Mouse (Mus musculus) right cerebral cortex, adult 18-20 months (tissue): ENCODE data around the gene Rars.
"Not testable (repeated sequence)": the region's sequence is repeated elsewhere in the genome, so short reads cannot be mapped to it uniquely, and the experiment has no call there.

Source experiments
- DNase-seq: peaks from one replicate; pipeline ENCODE4 v3.0.0; 2022; ENCODE audit warnings: mixed read lengths

Rars gene

DNA sequence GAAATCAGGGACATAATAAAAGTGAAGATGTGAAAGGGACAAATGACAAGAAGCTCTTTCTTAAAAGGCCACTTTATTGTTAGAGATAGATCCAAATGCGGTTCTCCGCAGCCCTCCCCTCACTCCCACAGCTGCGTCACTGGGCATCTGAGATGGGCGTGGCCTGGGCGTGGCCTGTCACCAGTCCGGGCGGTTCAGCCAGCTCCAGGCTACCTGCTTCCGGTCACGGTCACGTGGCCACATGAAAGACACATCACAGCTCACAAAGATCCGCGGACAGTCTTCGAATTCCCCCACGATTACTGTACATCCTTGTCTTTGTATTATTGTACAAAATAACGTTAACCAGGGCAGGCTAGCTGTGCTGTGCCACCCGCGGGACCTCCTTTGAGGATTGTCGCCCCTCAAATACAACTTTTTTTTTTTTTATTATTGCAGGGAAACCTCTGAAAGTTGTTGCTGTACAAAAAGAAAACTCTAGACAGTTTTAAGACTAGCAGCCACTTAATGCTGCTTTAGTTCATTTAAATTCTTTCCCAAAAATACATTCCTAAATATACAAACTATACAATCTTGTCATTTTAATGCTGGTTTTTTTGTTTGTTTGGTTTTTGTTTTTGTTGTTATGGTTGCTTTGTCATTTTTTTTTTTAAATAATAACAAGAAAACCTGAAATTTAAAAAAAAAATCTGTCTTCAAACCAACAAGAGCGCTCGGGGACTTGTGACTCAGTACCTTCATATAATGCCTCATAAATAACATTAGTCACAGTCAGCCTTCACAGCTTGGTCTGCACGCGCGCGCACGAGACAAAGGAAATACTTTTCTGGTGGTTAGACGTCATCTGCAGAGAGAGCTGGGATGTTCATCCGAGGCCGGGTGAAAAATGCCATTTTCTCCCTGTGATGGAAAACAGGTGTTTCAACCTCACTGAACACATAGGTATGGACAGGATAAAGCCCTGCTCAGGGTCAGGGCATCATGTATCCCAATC is 4.3 kb upstream of the Rars start:
- DNase-seq, result peak; percentile 83

DNA sequence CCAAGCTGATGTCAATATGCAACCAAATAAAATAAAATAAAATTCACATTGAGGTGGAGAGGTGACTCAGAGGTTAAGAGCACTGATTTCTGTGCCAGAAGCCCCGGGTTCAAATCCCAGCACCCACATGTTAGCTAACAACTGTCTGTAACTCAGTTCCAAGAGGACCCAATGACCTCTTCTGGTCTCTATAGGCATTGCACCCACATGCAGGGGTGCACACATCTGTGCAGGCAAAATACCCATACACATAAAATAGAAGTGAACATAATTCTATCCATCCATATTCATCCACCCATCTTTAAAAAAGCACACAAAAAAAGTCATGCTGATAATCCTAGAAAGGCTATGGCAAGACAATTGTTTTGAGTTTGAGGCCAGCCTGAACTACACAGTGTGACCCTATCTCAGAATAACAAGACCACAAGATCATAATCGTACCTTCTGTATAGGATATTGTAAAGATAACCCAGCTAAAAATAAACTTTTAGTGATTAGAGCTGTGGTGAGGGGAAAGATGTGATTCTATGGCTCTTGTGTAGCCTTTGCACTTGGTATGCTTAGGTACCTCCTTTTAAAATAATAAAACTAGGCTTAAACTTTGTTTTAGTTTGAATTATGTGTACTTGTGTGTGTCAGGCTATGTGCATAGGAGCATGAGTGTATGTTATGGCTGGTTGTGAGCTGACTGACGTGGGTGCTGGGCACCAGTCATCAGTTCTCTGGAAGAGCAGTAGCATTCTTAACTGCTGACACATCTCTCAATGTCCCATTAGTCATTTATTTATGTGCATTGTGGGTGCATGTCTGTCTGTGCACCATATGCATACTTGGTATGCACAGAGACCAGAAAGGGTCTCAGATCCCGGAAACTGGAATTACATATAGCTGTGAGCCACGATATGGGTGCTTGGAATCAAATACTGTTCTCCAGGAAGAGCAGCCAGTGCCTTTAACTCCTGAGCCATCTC is 3.1 kb upstream of the Rars start:
- no peak for DNase-seq

DNA sequence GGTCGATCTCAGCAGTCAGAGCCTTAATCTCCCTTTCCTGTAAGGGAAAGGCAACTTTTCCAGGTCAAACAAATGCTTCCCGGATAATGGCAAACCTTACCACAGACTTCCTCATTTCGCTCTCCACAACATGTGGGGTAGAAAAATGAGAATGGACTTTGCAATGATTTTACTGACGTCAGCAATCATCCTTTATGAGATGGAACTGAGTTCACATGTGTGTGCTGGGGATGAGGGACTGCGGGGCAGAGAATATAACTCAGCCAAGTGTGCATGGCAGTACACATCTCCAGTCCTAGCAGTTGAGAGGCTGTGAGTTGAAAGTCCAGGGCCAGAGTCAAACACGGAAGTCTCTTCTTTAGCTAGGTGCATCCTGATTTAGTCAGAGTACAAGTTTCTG is 1.0 kb downstream of the Rars start:
- no peak for DNase-seq

DNA sequence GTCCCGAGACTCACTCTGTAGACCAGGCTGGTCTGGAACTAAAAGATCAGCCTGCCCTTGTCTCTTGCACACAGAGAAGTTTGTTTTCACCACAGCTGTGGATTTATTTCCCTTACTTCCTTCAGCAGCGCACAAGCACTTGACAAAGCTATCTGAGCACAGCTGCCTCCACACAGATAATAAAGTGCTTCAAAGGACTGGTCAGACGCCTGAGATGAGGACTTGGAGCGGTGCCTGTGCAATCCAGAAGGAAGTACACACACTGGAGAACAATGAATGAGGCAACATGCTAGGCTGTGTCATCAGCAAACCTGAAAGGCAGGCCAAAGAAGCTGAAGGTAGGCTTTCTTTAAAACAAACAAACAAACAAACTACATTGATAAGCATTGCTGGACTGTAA is 2.2 kb downstream of the Rars start:
- no peak for DNase-seq

DNA sequence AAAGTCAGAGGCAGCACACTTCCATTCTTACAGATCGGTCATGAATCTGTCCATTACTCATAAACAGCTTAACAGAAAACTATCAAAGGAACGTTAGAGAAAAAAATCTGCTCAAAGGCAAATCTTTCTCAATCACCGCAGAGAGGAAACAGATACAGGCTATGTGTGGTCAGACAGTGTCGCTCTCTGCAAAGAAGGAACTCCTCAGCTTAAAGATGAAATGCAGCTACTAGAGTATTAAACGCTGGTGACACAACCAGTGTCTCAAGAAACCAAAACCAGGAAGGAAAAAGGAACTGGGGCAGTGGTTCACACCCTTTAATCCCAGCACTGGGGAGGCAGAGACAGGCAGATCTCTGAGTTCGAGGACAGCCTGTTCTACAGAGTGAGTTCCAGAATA is 6.6 kb downstream of the Rars start:
- DNase-seq, result no peak

DNA sequence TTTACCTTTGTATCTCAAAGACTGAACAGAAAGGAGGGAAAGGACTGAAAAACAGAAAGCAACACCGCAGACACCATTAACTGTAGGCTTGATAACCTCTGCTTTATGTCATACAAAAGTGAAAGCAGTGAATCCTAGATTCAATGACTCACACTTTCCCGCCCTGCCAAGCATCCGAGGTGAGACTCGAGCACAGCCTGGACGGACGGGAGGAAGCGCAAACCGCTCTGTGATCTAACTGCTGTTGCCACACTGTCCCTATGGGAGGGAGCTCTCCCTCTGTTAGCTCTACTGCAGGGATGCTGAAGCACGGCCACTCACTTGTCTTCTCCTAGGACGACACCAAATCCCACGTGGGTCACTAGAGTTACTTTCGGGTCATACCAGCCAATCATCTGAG is 18.0 kb downstream of the Rars start:
- no peak for DNase-seq

DNA sequence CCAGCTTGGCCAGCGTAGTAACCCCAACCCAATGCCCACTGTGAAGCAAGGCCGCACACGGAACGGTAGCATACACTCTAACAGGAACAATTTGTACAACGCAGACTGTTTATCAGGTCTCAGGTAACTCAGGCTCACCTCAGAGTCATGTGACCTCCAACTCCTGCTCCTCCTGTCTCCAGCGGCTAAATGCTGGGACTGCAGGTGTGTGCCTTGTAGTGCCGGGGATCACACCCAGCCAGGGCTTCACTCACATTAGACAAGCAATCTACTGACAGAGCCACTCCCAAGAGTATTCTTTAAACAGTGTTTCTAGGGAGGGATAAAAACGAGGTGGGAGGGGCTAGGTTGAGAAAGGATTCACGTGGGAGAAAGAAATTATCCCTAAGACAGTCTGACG is 22.8 kb downstream of the Rars start:
- DNase-seq, result no peak

DNA sequence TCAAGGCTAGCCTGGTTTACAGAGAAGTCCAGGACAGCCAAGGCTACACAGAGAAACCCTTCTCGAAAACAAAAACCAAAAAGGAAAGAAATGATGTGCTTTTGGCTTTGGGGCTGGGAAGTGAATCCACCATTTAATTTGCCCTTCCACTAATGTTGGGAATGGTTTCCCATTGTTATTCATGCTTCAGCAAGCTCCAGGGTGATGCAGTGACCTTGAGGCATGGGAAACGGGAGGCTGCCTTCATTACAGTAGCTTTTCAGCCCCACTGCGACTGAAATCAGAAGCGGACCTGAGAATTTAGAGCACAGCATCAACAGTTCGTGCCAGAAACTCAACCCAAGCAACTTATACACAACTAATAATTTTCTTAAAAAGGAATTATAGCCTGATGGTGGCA is 33.0 kb downstream of the Rars start:
- DNase-seq, result no peak

DNA sequence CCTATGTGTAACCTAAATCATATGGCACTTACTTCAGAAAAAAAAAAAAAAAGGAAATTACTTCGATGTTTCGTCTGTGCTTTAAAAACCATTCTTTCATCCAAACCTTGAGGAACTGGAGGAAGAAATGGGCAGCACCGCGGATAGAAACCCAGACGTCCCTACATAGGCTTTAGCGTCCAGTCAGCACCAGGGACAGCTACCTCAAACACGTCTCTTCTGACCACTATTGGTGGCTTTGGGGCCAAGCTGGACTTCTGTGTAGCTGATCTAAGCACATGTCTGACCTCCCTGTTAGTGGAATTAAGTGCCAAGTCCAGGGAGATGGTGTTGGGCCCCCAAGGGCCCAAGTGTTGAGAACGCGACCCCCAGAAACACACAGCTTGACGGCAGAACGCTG is 35.4 kb downstream of the Rars start, which contains the start of gene Fbll1:
Gene Fbll1, minus strand, starts transcription at position 11 of the 400 bp plus-strand sequence.
- no peak for DNase-seq

DNA sequence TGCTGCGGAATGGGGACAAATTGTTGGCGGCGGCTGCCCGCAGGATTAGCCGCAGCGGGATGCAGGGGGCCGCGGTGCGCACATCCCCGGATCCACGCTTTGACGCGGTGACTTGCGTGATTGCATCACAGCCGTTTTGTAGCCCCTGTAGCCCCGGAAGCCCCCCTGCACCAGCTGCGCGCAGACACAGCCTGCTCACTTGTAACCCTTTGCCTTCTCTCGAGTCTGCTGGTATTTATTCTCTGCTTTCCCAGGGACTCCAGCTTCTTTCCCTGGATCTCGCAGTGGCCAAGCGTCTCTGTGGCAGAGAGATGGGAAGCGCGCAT is 35.8 kb downstream of the Rars start:
- DNase-seq, result peak; percentile 85

DNA sequence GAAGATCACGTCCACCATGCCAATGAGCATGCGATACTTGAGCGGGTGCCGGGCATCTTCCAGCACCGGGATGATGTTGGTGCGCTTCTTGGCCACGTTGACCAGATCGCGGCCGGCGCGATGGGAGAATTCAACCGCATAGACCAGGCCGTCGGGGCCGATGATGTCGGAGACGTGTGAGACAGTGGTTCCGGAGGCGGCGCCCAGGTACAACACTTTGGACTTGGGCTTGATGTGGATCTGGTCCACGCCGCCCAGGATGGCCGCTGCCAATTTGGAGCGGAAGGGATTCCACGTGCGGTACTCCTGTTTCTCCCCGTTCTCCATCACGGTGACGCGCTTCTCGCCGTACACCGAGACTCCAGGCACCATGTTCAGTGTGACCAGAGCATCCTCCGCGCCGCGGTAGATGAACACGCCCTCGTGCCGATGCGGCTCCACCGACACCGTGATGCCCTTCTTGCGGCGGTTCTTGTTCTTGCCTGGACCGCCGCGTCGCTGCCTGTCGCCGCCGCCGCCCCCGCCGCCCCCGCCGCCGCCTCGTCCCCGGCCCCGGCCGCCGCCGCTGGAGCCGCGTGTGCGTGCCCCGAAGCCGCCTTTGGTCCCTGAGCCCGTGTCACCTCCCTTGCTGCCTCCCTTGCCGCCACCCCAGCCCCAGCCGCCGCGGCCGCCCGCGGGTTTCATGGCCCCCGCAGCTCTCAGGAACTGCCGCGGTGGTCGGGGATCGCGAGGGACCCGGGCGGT is 36.4 kb downstream of the Rars start:
- DNase-seq, result peak; percentile 52

DNA sequence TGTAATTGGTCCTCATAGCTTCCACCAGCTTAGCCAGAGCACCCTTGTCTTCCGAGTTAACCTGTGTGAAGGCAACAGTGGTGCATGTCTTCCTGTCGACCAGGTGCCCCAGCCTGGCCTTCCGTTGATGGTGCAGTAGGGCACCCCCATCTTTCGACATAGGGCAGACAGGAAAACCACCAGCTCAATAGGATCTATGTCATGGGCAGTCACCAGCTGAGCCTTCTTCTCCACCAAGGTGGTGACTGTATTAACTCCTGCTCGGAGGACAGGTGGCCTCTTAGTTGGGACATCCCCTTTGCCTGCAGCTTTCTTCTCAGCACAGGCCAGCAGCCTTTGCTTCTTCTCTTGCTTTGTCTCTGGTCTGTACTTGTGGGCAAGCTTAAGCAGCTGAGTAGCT is 41.5 kb downstream of the Rars start:
- not testable (repeated sequence) for DNase-seq

DNA sequence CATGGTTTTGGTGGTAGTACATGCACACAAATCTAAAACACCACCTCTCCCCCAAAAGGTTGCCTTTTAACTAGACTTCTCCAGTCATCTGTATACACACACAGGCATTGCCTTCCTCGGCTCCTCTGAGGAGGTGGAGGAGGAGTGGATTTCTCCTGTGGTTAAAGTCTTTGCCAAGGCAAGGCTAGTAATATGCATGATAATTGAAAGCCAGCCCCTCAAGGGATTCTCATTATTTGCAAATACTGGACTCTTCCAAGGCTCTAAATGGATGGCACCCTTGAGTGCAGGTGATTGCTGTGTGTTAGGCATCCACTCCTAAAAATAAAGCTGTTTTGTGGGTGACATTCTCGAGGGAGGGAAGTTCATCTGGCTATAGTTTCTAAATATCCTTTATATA is 45.9 kb downstream of the Rars start:
- no peak for DNase-seq

DNA sequence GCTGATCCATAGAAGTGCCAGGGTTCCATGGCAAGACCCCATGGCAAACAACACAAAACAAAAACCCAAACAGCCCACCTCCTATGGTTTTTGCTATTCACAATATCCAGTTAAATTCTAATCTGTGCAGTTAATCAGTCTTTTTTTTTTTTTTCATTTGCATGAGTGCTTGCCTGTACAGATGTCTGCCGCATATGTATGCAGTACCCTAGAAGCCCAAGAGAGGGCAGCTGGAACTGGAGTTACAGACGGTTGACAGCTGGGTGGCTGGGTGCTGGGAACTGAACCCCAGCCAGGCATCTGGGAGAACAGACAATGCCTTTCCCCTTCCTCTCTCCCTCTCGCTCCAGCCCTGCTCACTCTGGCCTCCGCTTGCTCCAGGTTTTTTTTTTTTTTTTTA is 49.8 kb downstream of the Rars start:
- no peak for DNase-seq

DNA sequence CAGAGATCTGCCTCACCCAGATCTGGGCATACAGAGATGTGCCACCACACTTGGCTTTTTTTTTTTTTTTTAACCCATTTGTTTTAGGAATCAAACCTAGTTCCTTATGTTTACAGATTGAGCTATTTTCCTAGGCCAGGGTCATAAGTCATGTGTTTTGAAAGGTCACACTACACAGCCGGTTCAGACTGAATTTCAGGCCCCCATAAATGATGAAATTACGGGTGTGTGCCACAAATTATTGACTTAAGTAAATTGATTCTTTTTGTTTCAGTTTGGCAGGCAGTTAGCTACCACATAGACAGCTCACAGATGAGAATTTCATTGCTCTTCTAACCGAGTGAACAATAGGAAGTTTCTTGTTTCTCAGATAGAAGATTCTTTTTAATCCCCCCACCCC is 50.3 kb downstream of the Rars start:
- DNase-seq, result no peak

DNA sequence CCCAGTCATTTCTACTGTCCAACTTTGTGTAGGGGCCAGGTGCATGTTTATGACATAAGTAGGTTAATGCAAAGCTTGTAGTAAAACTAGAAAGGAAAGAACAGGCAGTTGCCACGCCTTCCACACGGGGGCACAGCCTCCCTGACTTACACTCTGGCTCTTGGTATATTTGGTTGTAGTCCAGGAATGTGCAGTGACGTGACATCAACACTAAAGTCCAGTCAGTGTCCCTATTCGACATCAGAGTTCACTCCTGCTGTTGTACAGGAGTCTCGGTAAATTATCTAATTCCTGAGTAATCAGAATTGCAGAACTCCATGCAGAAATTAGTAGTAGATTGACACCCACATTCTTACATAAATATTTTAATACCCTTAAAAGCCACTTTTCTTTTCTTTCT is 51.3 kb downstream of the Rars start:
- no peak for DNase-seq

DNA sequence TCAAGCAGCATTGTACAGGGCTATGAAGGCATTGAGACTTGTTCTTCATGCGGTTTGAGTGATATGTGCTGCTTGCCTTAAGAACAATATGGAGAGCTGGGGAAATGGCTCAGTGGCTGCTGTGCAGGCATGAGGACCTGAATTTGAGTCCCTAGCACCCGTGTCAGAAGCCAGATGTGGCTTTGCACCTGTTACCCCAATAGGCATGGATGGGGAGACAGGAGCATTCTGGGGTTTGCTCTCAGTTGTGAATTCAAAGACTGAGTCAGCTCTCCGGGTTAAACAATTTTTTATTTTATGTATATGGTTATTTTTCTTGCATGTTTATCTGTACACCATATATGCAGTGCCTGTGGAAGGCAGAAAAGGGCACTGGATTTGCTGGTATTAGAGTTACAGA is 51.9 kb downstream of the Rars start:
- no peak for DNase-seq

DNA sequence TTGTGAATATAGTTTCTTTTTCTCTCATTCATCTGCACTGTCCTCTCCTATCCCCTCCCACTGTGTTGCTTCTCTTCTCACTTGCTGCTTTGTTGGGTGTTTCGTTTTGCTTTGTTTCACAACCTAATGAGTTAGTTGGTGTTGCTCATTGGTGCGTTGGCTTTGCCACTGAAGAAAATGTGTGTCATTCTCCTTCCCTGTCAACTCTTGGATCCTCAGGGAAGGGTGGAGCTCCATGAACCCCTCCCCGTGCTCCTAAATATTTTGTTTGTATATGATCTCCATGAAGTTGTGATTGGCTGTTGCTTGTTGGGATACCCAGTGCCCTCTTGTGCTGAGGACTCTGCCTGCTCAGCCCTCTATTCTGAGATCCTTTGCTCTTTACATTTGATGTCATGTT is 54.0 kb downstream of the Rars start:
- no peak for DNase-seq

DNA sequence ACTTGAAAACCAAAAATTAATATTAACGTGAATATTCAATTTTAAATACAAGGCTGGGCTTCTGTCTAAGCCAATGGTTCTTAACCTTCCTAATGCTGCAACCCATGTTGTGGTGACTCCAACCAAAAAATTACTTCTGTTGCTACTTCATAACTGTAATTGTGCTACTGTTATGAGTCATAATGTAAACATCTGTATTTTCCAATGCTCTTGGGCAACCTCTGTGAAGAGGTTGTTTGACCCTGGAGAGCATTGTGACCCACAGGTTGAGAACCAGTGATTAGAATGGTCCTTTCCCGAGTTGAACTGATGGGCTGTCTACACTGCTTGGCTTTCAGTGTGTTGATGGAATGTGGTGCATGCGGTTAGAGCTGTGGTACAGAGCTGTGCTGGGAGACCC is 57.9 kb downstream of the Rars start:
- DNase-seq, result no peak

DNA sequence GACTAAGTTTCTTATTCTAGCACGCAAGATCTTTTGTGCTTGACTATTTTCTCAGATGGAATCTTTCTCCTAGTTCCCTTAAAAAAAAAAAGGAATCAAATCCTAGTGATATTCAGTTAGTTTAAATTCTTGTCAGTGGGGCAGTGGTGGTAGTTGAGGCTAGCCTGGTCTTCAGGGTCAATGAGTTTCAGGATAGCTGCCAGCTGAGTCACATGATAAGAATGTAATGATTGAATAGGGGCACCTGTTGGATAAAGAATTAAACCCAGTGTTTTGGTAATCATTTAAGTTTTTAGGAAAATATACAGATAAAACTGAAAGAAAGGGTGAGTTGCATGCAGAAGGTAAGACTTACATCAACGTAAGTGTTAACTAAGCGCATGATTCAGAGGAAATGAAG is 58.7 kb downstream of the Rars start:
- no peak for DNase-seq

DNA sequence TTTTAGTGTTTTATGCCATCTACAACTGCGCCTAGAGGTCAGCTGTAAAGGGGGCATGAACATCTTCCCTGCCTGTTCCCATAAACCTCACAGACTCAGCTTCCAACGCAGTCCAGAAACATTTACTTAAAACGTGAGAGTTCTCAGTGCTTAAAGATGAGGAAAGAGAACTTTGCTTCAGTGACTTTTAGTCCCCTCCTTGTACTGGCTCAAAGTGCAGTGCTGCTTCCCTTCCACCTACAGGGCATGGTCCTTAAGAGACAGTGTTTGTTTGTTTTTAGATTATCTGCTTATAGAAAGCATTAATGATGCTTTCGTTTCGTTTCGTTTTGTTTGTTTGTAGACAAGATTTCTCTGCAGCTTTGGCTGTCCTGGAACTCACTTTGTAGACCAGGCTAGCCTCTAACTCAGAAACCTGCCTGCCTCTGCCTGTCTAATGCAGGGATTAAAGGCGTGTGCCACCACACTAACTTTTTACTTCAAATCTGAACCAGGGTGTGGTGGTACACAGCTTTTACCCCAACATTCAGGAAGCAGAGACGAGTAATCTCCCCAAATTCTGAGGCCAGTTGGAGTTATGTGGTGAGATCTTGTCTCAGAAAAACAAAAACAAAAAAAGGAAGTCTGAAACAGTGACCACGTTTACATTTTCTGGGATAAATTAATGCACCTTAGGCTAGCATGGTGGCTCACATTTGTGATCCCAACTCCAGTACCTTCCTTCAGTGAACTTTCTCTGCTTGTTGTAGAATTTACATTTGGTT is 63.4 kb downstream of the Rars start:
- no peak for DNase-seq

DNA sequence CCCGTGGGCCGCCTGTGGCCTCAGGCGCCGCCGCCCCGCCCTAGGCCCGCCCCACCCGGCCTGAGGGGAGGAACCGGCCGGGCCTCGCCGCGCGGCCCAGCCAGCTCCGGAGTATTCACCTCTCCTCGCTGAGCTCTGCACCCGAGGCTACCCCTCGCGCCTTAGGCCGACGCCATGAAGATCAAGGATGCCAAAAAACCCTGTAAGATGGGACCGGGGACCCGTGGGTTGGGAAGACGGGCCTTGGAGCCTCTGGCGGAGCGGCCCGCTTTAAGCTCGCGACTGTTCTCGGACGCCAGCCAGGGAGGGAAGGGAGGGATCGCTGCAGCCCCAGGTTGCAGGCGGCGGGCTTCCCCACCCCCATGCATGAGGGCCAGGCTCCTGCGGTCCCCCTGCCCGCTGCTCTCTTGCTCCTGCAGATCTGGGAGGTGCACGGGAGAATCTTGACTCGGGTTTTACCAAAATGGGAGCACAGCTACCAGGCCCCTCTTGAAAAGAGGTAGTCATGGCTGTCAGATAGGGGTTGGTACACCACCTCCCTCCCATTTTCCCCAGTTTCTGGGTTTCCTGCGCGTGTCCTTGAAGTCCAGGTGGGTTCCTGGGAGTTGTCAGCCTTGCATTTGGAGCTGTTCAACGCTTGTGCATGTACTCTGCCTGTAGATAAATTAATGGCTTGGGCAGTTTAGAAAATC is 64.4 kb downstream of the Rars start:
- DNase-seq, result peak; percentile 71
